Mouse (Mus musculus) cortical plate, adult 2 months (tissue): ENCODE results near the gene 1700069L16Rik. TPM values are rescaled to one million over a fixed set of nuclear protein-coding genes. Genes with fewer than 3 reads are reported as not detected.

Experiments used
- H3K27ac ChIP-seq: fragments of 200-500 bp; 2 replicates; pipeline ENCODE4 v1.5.1; 2012; ENCODE audit warnings: low read length, control low read depth, inconsistent platforms; ENCODE audit not compliant: insufficient read depth
- H3K4me1 ChIP-seq: fragments of 200-500 bp; 2 replicates; pipeline ENCODE4 v1.6.1; 2011; ENCODE audit warnings: low read length; ENCODE audit not compliant: control insufficient read depth, insufficient read depth
- H3K4me3 ChIP-seq: fragments of 200-500 bp; 2 replicates; pipeline ENCODE4 v1.5.1; 2011; ENCODE audit warnings: mild to moderate bottlenecking, low read length, control low read depth; ENCODE audit not compliant: insufficient read depth
- CTCF ChIP-seq: fragments of 200-500 bp; IDR thresholded peaks from 2 replicates; pipeline ENCODE4 v1.5.1; 2011; ENCODE audit warnings: mild to moderate bottlenecking, control low read depth, low read length; ENCODE audit not compliant: insufficient read depth; ENCODE audit errors: extremely low read depth
- POLR2A ChIP-seq: fragments of 200-500 bp; IDR thresholded peaks from 2 replicates; pipeline ENCODE4 v1.6.1; 2011; ENCODE audit warnings: mild to moderate bottlenecking, low read length, control low read depth; ENCODE audit not compliant: insufficient read depth; ENCODE audit errors: extremely low read depth
- polyA plus RNA-seq: library from polyadenylated mRNA; depleted of rRNA; stranded (reverse); fragments of >200 nt; gene quantifications from 2 replicates; pipeline ENCODE4 v1.2.3, GENCODE M21; 2012; rRNA removed

Gene 1700069L16Rik
- polyA plus RNA-seq, 1 experiment = not detected

- Histone ChIP-seq H3K4me1 (no peaks in the 10 kb centered on the region), H3K4me3 (no peak overlapping the region), H3K27ac (no peak overlapping the region)
- TF ChIP-seq CTCF (no peak), POLR2A (no peak)
These were observed 72.4 kb downstream of the 1700069L16Rik start for GRCm38 (mm10) chr5:113652215-113652614.

GRCm38 (mm10) chr5:113650035-113650865, 74.3 kb downstream of the 1700069L16Rik start, which contains the start of gene Cmklr1:
Gene Cmklr1, minus strand, starts transcription at chr5:113650426.
- no peak for TF ChIP-seq POLR2A
- no peak for TF ChIP-seq CTCF
- Histone ChIP-seq H3K27ac (peak within 1 kb of the TSS; percentile 28; the same call in 1 of the 2 replicates), H3K4me1 (no peaks in the 10 kb centered on the region), H3K4me3 (0 out of 2 replicates have a peak within 1 kb of the TSS, but pooled peaks have one; percentile 3)

- no peak overlapping the region for H3K4me3 ChIP-seq
- no peak overlapping the region for H3K27ac ChIP-seq
- no peaks in the 10 kb centered on the region for H3K4me1 ChIP-seq
- TF ChIP-seq CTCF = no peak
- TF ChIP-seq POLR2A = no peak
These were observed 75.8 kb downstream of the 1700069L16Rik start for GRCm38 (mm10) chr5:113648647-113649211.

- no peak overlapping the region; the same call in 1 of the 2 replicates for H3K27ac ChIP-seq
- no peaks in the 10 kb centered on the region for H3K4me1 ChIP-seq
- H3K4me3 ChIP-seq = no peak overlapping the region
- TF ChIP-seq POLR2A (no peak), CTCF (no peak)
These were observed 77.4 kb downstream of the 1700069L16Rik start for GRCm38 (mm10) chr5:113647141-113647540.

- Histone ChIP-seq H3K4me1 (peaks cover 1% of the 10 kb centered on the region; the same call in 1 of the 2 replicates), H3K27ac (0 out of 2 replicates have a peak overlapping the region, but pooled peaks have one; percentile 18), H3K4me3 (no peak overlapping the region)
- TF ChIP-seq CTCF = no peak
- TF ChIP-seq POLR2A = no peak
These were observed 80.1 kb downstream of the 1700069L16Rik start for GRCm38 (mm10) chr5:113644520-113644919.

- Histone ChIP-seq H3K4me1 (peaks cover 1% of the 10 kb centered on the region; the same call in 1 of the 2 replicates), H3K27ac (no peak overlapping the region), H3K4me3 (peak overlapping the region; percentile 15)
- TF ChIP-seq CTCF = no peak
- TF ChIP-seq POLR2A = peak; percentile 83
These were observed 81.3 kb downstream of the 1700069L16Rik start for GRCm38 (mm10) chr5:113643107-113643848.

Other genes with a start within 250 kb of the 1700069L16Rik start
- 28.9 and 32.3 TPM in 2 replicates for gene Wscd2, start 234.4 kb downstream of the 1700069L16Rik start, polyA plus RNA-seq
- 3.9 and 4.0 TPM in 2 replicates for gene Cmklr1, start 74.3 kb downstream of the 1700069L16Rik start, polyA plus RNA-seq
- gene Ficd, start 11.0 kb upstream of the 1700069L16Rik start, polyA plus RNA-seq = 8.2 and 8.5 TPM in 2 replicates
- gene Sart3, start 47.7 kb upstream of the 1700069L16Rik start, polyA plus RNA-seq = 33.2 and 39.0 TPM in 2 replicates
- 190 and 196 TPM in 2 replicates for gene Iscu, start 48.0 kb upstream of the 1700069L16Rik start, polyA plus RNA-seq
- gene Tmem119, start 75.7 kb upstream of the 1700069L16Rik start, polyA plus RNA-seq = 25.4 and 26.0 TPM in 2 replicates
- 43.5 TPM in 2 replicates for gene Selplg, start 107.9 kb upstream of the 1700069L16Rik start, polyA plus RNA-seq
- 66.1 and 70.5 TPM in 2 replicates for gene Coro1c, start 184.0 kb upstream of the 1700069L16Rik start, polyA plus RNA-seq